In genomic region chr15:89145813-89146350, GRCm38 (mm10) we compare ENCODE assay signal across 9 mouse cellular contexts. TPM values are rescaled to one million over a fixed set of nuclear protein-coding genes. Genes with fewer than 3 reads are reported as not detected.
DNase-seq lines count a peak whose midpoint lies in the region; ATAC-seq lines count a peak whose summit lies in the region.
"Had no signal": no experiment of that assay in that cellular context is flagged by ENCODE, and none has a peak within 500 bp of the region (broad histone marks: within the 10 kb centered on the region; RNA-seq: fewer than 3 reads in every experiment).

No protein-coding gene starts in this region.

- peak overlapping the region; percentile 90 for H3K4me2 ChIP-seq in kidney, embryonic 15.5 days
- H3K4me2 ChIP-seq in embryonic facial prominence, embryonic 11.5 days (ENCODE audit: low read depth, low read length), result peak overlapping the region; percentile 57; the same call in 1 of the 2 replicates
- H3K4me2 ChIP-seq in hindbrain, embryonic 12.5 days (replicated peaks), result peak overlapping the region; percentile 64
- H3K4me2 ChIP-seq in midbrain, embryonic 15.5 days, result peak overlapping the region; percentile 71

- peaks cover 55% of the 10 kb centered on the region for H3K27me3 ChIP-seq in kidney, embryonic 15.5 days
- peaks cover 36% of the 10 kb centered on the region for H3K27me3 ChIP-seq in embryonic facial prominence, embryonic 11.5 days (ENCODE audit: control insufficient read depth, insufficient read depth, low read length)
- peaks cover 32% of the 10 kb centered on the region for H3K27me3 ChIP-seq in hindbrain, embryonic 12.5 days
- no peaks in the 10 kb centered on the region for H3K27me3 ChIP-seq in midbrain, embryonic 15.5 days (replicated peaks)

- H3K27ac ChIP-seq in kidney, embryonic 15.5 days, result no peak overlapping the region
- no peak overlapping the region for H3K27ac ChIP-seq in embryonic facial prominence, embryonic 11.5 days (replicated peaks; ENCODE audit: low read depth, low read length)
- H3K27ac ChIP-seq in hindbrain, embryonic 12.5 days, result no peak overlapping the region
- no peak overlapping the region for H3K27ac ChIP-seq in midbrain, embryonic 15.5 days

- intact Hi-C loops in gastrocnemius, postnatal 14 days (cut with DNase I; ENCODE audit: low total_unique reads), result no loop called here

- WGBS in kidney, embryonic 15.5 days, result 73% methylated on average over 24 of the region's 24 CpGs
- WGBS in embryonic facial prominence, embryonic 11.5 days, result 70% methylated on average over 24 of the region's 24 CpGs
- 82% methylated on average over 24 of the region's 24 CpGs for WGBS in hindbrain, embryonic 12.5 days
- 81% methylated on average over 24 of the region's 24 CpGs for WGBS in midbrain, embryonic 15.5 days

- no peak for DNase-seq in kidney, adult 18-20 months
- no peak for DNase-seq in embryonic facial prominence, embryonic 11.5 days (ENCODE audit: low spot score)
- DNase-seq in adipocyte (ENCODE audit: low spot score), result no peak
- no peak for DNase-seq in adrenal gland, postnatal 10 days
- no peak for DNase-seq in gastrocnemius, postnatal 14 days

- 0 out of 2 replicates have a peak, but pooled peaks cover 4% of the 10 kb centered on the region for H3K36me3 ChIP-seq in kidney, embryonic 15.5 days
- no peaks in the 10 kb centered on the region for H3K36me3 ChIP-seq in embryonic facial prominence, embryonic 11.5 days (replicated peaks; ENCODE audit: control insufficient read depth, insufficient read depth, low read depth, low read length)
- peaks cover 37% of the 10 kb centered on the region for H3K36me3 ChIP-seq in hindbrain, embryonic 12.5 days
- H3K36me3 ChIP-seq in midbrain, embryonic 15.5 days (replicated peaks), result 0 out of 2 replicates have a peak, but pooled peaks cover 4% of the 10 kb centered on the region
- H3K36me3 ChIP-seq: G1E had no signal

- peak overlapping the region; percentile 40; the same call in 1 of the 2 replicates for H3K4me3 ChIP-seq in kidney, embryonic 15.5 days (replicated peaks)
- no peak overlapping the region; the same call in 1 of the 2 replicates for H3K4me3 ChIP-seq in embryonic facial prominence, embryonic 11.5 days (ENCODE audit: low read depth, low read length)
- peak overlapping the region; percentile 58; the same call in 1 of the 2 replicates for H3K4me3 ChIP-seq in hindbrain, embryonic 12.5 days
- peak overlapping the region; percentile 89 for H3K4me3 ChIP-seq in midbrain, embryonic 15.5 days

- H3K9ac ChIP-seq in kidney, embryonic 15.5 days, result no peak overlapping the region
- no peak overlapping the region for H3K9ac ChIP-seq in embryonic facial prominence, embryonic 11.5 days (replicated peaks; ENCODE audit: low read length)
- H3K9ac ChIP-seq in hindbrain, embryonic 12.5 days, result no peak overlapping the region
- H3K9ac ChIP-seq in midbrain, embryonic 15.5 days, result peak overlapping the region; percentile 64; the same call in 1 of the 2 replicates

- no peaks in the 10 kb centered on the region for H3K9me3 ChIP-seq in kidney, embryonic 15.5 days (replicated peaks)
- H3K9me3 ChIP-seq in embryonic facial prominence, embryonic 11.5 days (replicated peaks; ENCODE audit: control insufficient read depth, low read length), result no peaks in the 10 kb centered on the region
- no peaks in the 10 kb centered on the region for H3K9me3 ChIP-seq in hindbrain, embryonic 12.5 days (replicated peaks)
- H3K9me3 ChIP-seq in midbrain, embryonic 15.5 days, result no peaks in the 10 kb centered on the region
- H3K9me3 ChIP-seq: G1E had no signal

- peaks cover 69% of the 10 kb centered on the region for H3K4me1 ChIP-seq in kidney, embryonic 15.5 days
- no peaks in the 10 kb centered on the region; the same call in none of the 2 replicates for H3K4me1 ChIP-seq in embryonic facial prominence, embryonic 11.5 days (ENCODE audit: control insufficient read depth, insufficient read depth, low read length)
- peaks cover 33% of the 10 kb centered on the region for H3K4me1 ChIP-seq in hindbrain, embryonic 12.5 days
- peaks cover 40% of the 10 kb centered on the region for H3K4me1 ChIP-seq in midbrain, embryonic 15.5 days

- no peak for ATAC-seq in kidney, embryonic 15.5 days (replicated peaks; ENCODE audit: low FRiP score)
- ATAC-seq in embryonic facial prominence, embryonic 11.5 days (replicated peaks; ENCODE audit: insufficient number of reproducible peaks, low FRiP score, low TSS enrichment, low read depth), result no peak
- ATAC-seq in hindbrain, embryonic 12.5 days (ENCODE audit: low FRiP score), result no peak
- no peak for ATAC-seq in midbrain, embryonic 15.5 days (replicated peaks)

RNA-seq across cellular contexts. Expression of gene Mapk11, which starts 3.5 kb away (rescaled TPM):
- polyA plus RNA-seq in kidney, embryonic 15.5 days (2015; fragmentation: Nextera tagmentation; extraction: Ambion mirVana), result 15.4 and 16.5 TPM in 2 replicates
- polyA plus RNA-seq in embryonic facial prominence, embryonic 11.5 days (2014; fragmentation: Nextera tagmentation; extraction: Ambion mirVana), result 12.7 and 13.5 TPM in 2 replicates
- polyA plus RNA-seq in hindbrain, embryonic 12.5 days (2016; fragmentation: Nextera tagmentation; extraction: Ambion mirVana), result 39.0 and 41.9 TPM in 2 replicates
- 30.8 and 32.5 TPM in 2 replicates for polyA plus RNA-seq in midbrain, embryonic 15.5 days (2015; fragmentation: Nextera tagmentation; extraction: Ambion mirVana)
- 1 to 10 TPM; 5.1 to 7.3 TPM for total RNA-seq in adrenal gland, postnatal 10 days (2021)
- 1 to 10 TPM; 1.7 TPM for total RNA-seq in gastrocnemius, postnatal 14 days (2021)

RNA-seq across cellular contexts. Expression of gene Mapk12, which starts 5.4 kb away (rescaled TPM):
- 14.8 and 16.7 TPM in 2 replicates for polyA plus RNA-seq in kidney, embryonic 15.5 days (2015; fragmentation: Nextera tagmentation; extraction: Ambion mirVana)
- polyA plus RNA-seq in embryonic facial prominence, embryonic 11.5 days (2014; fragmentation: Nextera tagmentation; extraction: Ambion mirVana), result 10.1 and 11.9 TPM in 2 replicates
- 10.0 and 11.4 TPM in 2 replicates for polyA plus RNA-seq in hindbrain, embryonic 12.5 days (2016; fragmentation: Nextera tagmentation; extraction: Ambion mirVana)
- polyA plus RNA-seq in midbrain, embryonic 15.5 days (2015; fragmentation: Nextera tagmentation; extraction: Ambion mirVana), result 4.0 and 5.1 TPM in 2 replicates
- 10 to 100 TPM; 10.1 to 19.3 TPM for total RNA-seq in adrenal gland, postnatal 10 days (2021)
- total RNA-seq in gastrocnemius, postnatal 14 days (2021), result 100 to 1,000 TPM in 1 of 2 experiments, 10 to 100 TPM in 1; 91.5 to 104 TPM
- polyA plus RNA-seq: G1E had no signal

RNA-seq across cellular contexts. Expression of gene Hdac10, which starts 17.4 kb away (rescaled TPM):
- 17.8 and 19.3 TPM in 2 replicates for polyA plus RNA-seq in kidney, embryonic 15.5 days (2015; fragmentation: Nextera tagmentation; extraction: Ambion mirVana)
- polyA plus RNA-seq in embryonic facial prominence, embryonic 11.5 days (2014; fragmentation: Nextera tagmentation; extraction: Ambion mirVana), result 10.3 and 11.3 TPM in 2 replicates
- 18.8 and 22.0 TPM in 2 replicates for polyA plus RNA-seq in hindbrain, embryonic 12.5 days (2016; fragmentation: Nextera tagmentation; extraction: Ambion mirVana)
- 27.0 and 31.4 TPM in 2 replicates for polyA plus RNA-seq in midbrain, embryonic 15.5 days (2015; fragmentation: Nextera tagmentation; extraction: Ambion mirVana)
- 10 to 100 TPM; 10.5 to 17.8 TPM for total RNA-seq in adrenal gland, postnatal 10 days (2021)
- 1 to 10 TPM; 5.6 to 6.2 TPM for total RNA-seq in gastrocnemius, postnatal 14 days (2021)

RNA-seq across cellular contexts. Expression of gene Tubgcp6, which starts 23.0 kb away (rescaled TPM):
- 13.8 and 16.0 TPM in 2 replicates for polyA plus RNA-seq in kidney, embryonic 15.5 days (2015; fragmentation: Nextera tagmentation; extraction: Ambion mirVana)
- 15.6 and 17.0 TPM in 2 replicates for polyA plus RNA-seq in embryonic facial prominence, embryonic 11.5 days (2014; fragmentation: Nextera tagmentation; extraction: Ambion mirVana)
- polyA plus RNA-seq in hindbrain, embryonic 12.5 days (2016; fragmentation: Nextera tagmentation; extraction: Ambion mirVana), result 22.3 and 22.8 TPM in 2 replicates
- 20.1 and 21.2 TPM in 2 replicates for polyA plus RNA-seq in midbrain, embryonic 15.5 days (2015; fragmentation: Nextera tagmentation; extraction: Ambion mirVana)
- total RNA-seq in adrenal gland, postnatal 10 days (2021), result 10 to 100 TPM; 13.5 to 18.6 TPM
- total RNA-seq in gastrocnemius, postnatal 14 days (2021), result 1 to 10 TPM; 7.2 to 7.3 TPM

RNA-seq across cellular contexts. Expression of gene Plxnb2, which starts 34.7 kb away (rescaled TPM):
- 138 and 160 TPM in 2 replicates for polyA plus RNA-seq in kidney, embryonic 15.5 days (2015; fragmentation: Nextera tagmentation; extraction: Ambion mirVana)
- 113 and 122 TPM in 2 replicates for polyA plus RNA-seq in embryonic facial prominence, embryonic 11.5 days (2014; fragmentation: Nextera tagmentation; extraction: Ambion mirVana)
- 167 and 169 TPM in 2 replicates for polyA plus RNA-seq in hindbrain, embryonic 12.5 days (2016; fragmentation: Nextera tagmentation; extraction: Ambion mirVana)
- polyA plus RNA-seq in midbrain, embryonic 15.5 days (2015; fragmentation: Nextera tagmentation; extraction: Ambion mirVana), result 101 and 108 TPM in 2 replicates
- total RNA-seq in adrenal gland, postnatal 10 days (2021), result 100 to 1,000 TPM in 1 of 2 experiments, 10 to 100 TPM in 1; 96.8 to 105 TPM
- total RNA-seq in gastrocnemius, postnatal 14 days (2021), result 10 to 100 TPM; 20.9 to 23.8 TPM
